Mouse (Mus musculus) midbrain, embryonic 12.5 days (tissue): ENCODE data around the gene Limk1. TPM values are rescaled to one million over a fixed set of nuclear protein-coding genes. Genes with fewer than 3 reads are reported as not detected.

Source experiments
- ATAC-seq: fragments of 200-750 bp; cut with Nextera tagmentation; 2 replicates; pipeline ENCODE4 v1.8.0; 2017; ENCODE audit warnings: low read depth, moderate TSS enrichment, moderate library complexity; ENCODE audit not compliant: low FRiP score
- H3K27ac ChIP-seq: fragments of 300-500 bp; sonication (generic); replicated peaks from 2 replicates; pipeline ENCODE4 v1.5.1; 2016; ENCODE audit warnings: mild to moderate bottlenecking
- H3K27me3 ChIP-seq: fragments of 300-500 bp; sonication (generic); 2 replicates; pipeline ENCODE4 v1.6.1; 2016; ENCODE audit warnings: mild to moderate bottlenecking
- H3K36me3 ChIP-seq: fragments of 300-500 bp; sonication (generic); 2 replicates; pipeline ENCODE4 v1.6.1; 2016
- H3K4me1 ChIP-seq: fragments of 300-500 bp; sonication (generic); 2 replicates; pipeline ENCODE4 v1.6.1; 2016
- H3K4me2 ChIP-seq: fragments of 300-500 bp; sonication (generic); replicated peaks from 2 replicates; pipeline ENCODE4 v1.6.1; 2016; ENCODE audit warnings: mild to moderate bottlenecking, moderate library complexity
- H3K4me3 ChIP-seq: fragments of 300-500 bp; sonication (generic); 2 replicates; pipeline ENCODE4 v1.5.1; 2016; ENCODE audit warnings: mild to moderate bottlenecking
- H3K9ac ChIP-seq: fragments of 300-500 bp; sonication (generic); replicated peaks from 2 replicates; pipeline ENCODE4 v1.6.1; 2016; ENCODE audit warnings: mild to moderate bottlenecking, moderate library complexity
- H3K9me3 ChIP-seq: fragments of 300-500 bp; sonication (generic); 2 replicates; pipeline ENCODE4 v1.6.1; 2016; ENCODE audit warnings: mild to moderate bottlenecking
- WGBS: fragments of 180-500 bp; shearing (Covaris S2); methylation state at CpG from one replicate; pipeline ENCODE4 v1.1.7; 2016; 5-methylcytosine and 5-hydroxymethylcytosine counted together
- polyA plus RNA-seq: library from polyadenylated mRNA; unstranded; fragments of >200 nt; fragmentation: Nextera tagmentation; extraction: Ambion mirVana; gene quantifications from 2 replicates; pipeline ENCODE4 v1.2.1, GENCODE M21; 2016

Gene Limk1
- 16.7 and 17.7 TPM in 2 replicates for polyA plus RNA-seq

- Histone ChIP-seq H3K27ac (peak within 1 kb of the TSS; percentile 88), H3K27me3 (no peaks in the 10 kb centered on the region), H3K4me3 (peak within 1 kb of the TSS; percentile 85), H3K9me3 (no peaks in the 10 kb centered on the region), H3K9ac (peak within 1 kb of the TSS; percentile 94), H3K4me1 (peaks cover 21% of the 10 kb centered on the region), H3K36me3 (peaks cover 29% of the 10 kb centered on the region), H3K4me2 (peak within 1 kb of the TSS; percentile 82)
- peak; percentile 21 for ATAC-seq
- 1% methylated on average over 52 of the region's 69 CpGs for WGBS
Observed at GRCm38 (mm10) chr5:134688086-134688717, at the start of gene Limk1. Gene Limk1 (minus strand): TSS chr5:134688598.

- no peak overlapping the region for H3K4me3 ChIP-seq
- H3K9me3 ChIP-seq: no peaks in the 10 kb centered on the region
- no peak overlapping the region for H3K4me2 ChIP-seq
- no peaks in the 10 kb centered on the region for H3K4me1 ChIP-seq
- no peak overlapping the region for H3K9ac ChIP-seq
- WGBS: 81% methylated on average over 2 of the region's 2 CpGs
- no peak for ATAC-seq
- H3K36me3 ChIP-seq: no peaks in the 10 kb centered on the region
- H3K27me3 ChIP-seq: no peaks in the 10 kb centered on the region
- no peak overlapping the region for H3K27ac ChIP-seq
Observed at GRCm38 (mm10) chr5:134734920-134735319, 46.5 kb upstream of the Limk1 start.

DNA sequence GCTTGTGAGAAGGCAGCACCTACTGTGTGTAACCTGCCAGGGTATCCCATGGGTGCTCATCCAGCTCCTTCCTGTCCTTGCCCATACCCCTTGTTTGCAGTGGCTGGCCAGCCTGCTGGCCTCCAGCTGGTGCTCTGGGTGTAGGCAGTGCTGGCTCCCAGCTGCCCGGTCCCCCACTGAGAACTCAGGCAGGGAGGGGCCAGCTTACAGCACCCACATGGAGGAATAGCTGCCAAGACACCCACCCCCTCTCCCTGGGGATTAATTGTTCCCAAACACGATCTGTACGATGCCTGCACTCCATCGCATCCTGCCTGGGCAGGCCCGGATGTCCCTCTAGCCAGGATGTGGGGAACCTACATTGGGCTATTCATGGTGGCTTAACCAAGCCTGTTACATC lies 45.7 kb upstream of the Limk1 start:
- Histone ChIP-seq H3K4me2 (no peak overlapping the region), H3K36me3 (no peaks in the 10 kb centered on the region), H3K27ac (no peak overlapping the region), H3K9me3 (no peaks in the 10 kb centered on the region), H3K9ac (no peak overlapping the region), H3K4me3 (no peak overlapping the region), H3K27me3 (no peaks in the 10 kb centered on the region), H3K4me1 (no peaks in the 10 kb centered on the region)
- ATAC-seq: no peak
- WGBS: 85% methylated on average over 5 of the region's 5 CpGs

DNA sequence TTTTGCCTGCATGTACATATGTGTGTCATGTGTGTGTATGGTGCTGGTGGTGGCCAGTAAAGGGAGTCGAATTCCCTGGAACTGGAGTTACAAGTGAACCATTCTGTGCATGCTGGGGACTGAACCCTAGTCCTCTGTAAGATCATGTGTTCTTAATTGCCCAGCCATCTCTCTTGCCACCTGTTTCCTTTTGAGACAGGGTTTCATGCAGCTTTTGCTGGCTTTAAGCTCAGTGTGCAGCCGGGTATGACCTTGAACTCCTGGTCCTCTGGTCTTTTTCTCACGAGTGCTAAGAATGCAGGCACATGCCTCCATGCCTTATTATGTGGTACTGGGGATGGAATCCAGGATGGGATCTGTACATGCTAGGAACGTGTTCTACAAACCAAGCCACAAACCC lies 44.8 kb upstream of the Limk1 start:
- H3K27me3 ChIP-seq: no peaks in the 10 kb centered on the region
- H3K4me2 ChIP-seq: no peak overlapping the region
- H3K9me3 ChIP-seq: no peaks in the 10 kb centered on the region
- no peak overlapping the region for H3K27ac ChIP-seq
- no peak overlapping the region for H3K4me3 ChIP-seq
- no peak overlapping the region for H3K9ac ChIP-seq
- WGBS: 64% methylated on average over 4 of the region's 4 CpGs
- H3K4me1 ChIP-seq: no peaks in the 10 kb centered on the region
- no peaks in the 10 kb centered on the region for H3K36me3 ChIP-seq
- ATAC-seq: no peak

- no peak overlapping the region for H3K4me3 ChIP-seq
- H3K4me2 ChIP-seq: no peak overlapping the region
- H3K4me1 ChIP-seq: no peaks in the 10 kb centered on the region
- no peaks in the 10 kb centered on the region for H3K27me3 ChIP-seq
- H3K36me3 ChIP-seq: no peaks in the 10 kb centered on the region
- H3K27ac ChIP-seq: no peak overlapping the region
- H3K9me3 ChIP-seq: no peaks in the 10 kb centered on the region
- H3K9ac ChIP-seq: no peak overlapping the region
- ATAC-seq: no peak
- 91% methylated on average over 12 of the region's 12 CpGs for WGBS
Observed at GRCm38 (mm10) chr5:134729124-134729523, 40.7 kb upstream of the Limk1 start.

DNA sequence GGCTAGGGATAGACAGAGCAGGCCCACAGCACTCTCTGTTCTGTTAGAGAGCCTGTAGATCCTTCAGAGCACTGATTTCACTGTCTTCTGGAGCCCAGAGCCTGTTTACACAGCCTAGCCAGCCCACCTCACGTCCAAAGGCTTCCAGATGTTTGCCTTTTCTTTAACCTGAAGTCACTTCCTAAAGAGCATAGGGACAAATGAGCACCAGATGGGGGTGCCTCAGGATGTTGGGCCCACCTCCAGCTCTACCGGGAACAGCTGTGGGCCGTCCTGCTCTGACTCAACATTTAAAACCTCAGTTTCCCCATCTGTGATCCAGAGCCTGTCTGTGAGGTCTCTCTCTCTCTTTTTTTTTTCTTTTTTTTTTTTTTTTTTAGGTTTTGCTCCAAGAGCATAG lies 40.1 kb upstream of the Limk1 start:
- Histone ChIP-seq H3K36me3 (no peaks in the 10 kb centered on the region), H3K4me2 (no peak overlapping the region), H3K9ac (no peak overlapping the region), H3K9me3 (no peaks in the 10 kb centered on the region), H3K4me1 (no peaks in the 10 kb centered on the region), H3K27me3 (no peaks in the 10 kb centered on the region), H3K27ac (no peak overlapping the region), H3K4me3 (no peak overlapping the region)
- no peak for ATAC-seq
- whole genome bisulfite sequencing: 66% methylated on average over 3 of the region's 3 CpGs

- Histone ChIP-seq H3K36me3 (no peaks in the 10 kb centered on the region), H3K9me3 (no peaks in the 10 kb centered on the region), H3K9ac (no peak overlapping the region), H3K4me1 (no peaks in the 10 kb centered on the region), H3K27ac (no peak overlapping the region), H3K4me3 (no peak overlapping the region), H3K4me2 (no peak overlapping the region), H3K27me3 (no peaks in the 10 kb centered on the region)
- no peak for ATAC-seq
- 79% methylated on average over 8 of the region's 8 CpGs for WGBS
Observed at GRCm38 (mm10) chr5:134727001-134727639, 38.7 kb upstream of the Limk1 start.

DNA sequence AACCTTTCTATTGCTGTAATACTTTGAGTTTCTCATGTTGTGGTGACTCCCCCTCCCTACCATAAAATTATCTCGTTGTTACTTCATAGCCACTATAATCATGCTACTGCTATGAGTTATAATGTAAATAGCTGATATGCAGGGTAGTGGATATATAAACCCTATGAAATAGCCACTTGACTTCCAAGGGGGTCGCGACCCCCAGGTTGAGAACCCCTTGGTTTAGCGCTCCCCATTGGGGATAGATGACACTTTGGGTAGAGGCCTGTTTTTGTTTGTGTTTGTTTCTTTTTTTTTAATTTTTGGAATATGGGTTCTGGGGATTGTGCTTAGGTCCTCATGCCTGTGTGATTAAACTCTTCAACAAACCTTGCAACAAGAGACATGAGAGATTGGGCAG lies 36.9 kb upstream of the Limk1 start:
- ATAC-seq: no peak
- no peak overlapping the region for H3K4me3 ChIP-seq
- no peaks in the 10 kb centered on the region for H3K36me3 ChIP-seq
- no peak overlapping the region for H3K27ac ChIP-seq
- 65% methylated on average over 4 of the region's 4 CpGs for WGBS
- no peaks in the 10 kb centered on the region for H3K27me3 ChIP-seq
- H3K9ac ChIP-seq: no peak overlapping the region
- no peaks in the 10 kb centered on the region for H3K4me1 ChIP-seq
- no peaks in the 10 kb centered on the region for H3K9me3 ChIP-seq
- no peak overlapping the region for H3K4me2 ChIP-seq

- H3K4me3 ChIP-seq: no peak overlapping the region
- H3K36me3 ChIP-seq: no peaks in the 10 kb centered on the region
- H3K27ac ChIP-seq: no peak overlapping the region
- no peak overlapping the region for H3K9ac ChIP-seq
- no peaks in the 10 kb centered on the region for H3K4me1 ChIP-seq
- no peak overlapping the region for H3K4me2 ChIP-seq
- no peaks in the 10 kb centered on the region; the same call in 1 of the 2 replicates for H3K27me3 ChIP-seq
- 72% methylated on average over 4 of the region's 4 CpGs for WGBS
- no peaks in the 10 kb centered on the region for H3K9me3 ChIP-seq
- ATAC-seq: no peak
Observed at GRCm38 (mm10) chr5:134720058-134720457, 31.7 kb upstream of the Limk1 start.

DNA sequence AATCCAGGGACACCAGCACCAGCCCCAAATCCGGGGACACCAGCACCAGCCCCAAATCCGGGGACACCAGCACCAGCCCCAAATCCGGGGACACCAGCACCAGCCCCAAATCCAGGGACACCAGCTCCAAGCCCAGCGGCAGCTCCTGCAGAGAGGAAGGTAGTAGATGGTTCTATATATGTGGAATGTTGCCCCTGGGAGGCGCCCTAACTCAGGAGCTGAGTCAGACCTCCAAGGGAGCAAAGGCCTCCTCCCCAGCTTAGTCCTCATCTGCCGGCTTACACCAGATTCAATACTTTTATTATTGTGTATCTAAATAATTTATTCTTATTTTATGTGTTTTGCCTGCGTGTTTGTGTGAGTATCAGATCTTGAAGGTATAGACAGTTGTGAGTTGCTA lies 22.7 kb upstream of the Limk1 start:
- H3K9me3 ChIP-seq: no peaks in the 10 kb centered on the region
- H3K36me3 ChIP-seq: no peaks in the 10 kb centered on the region
- no peak overlapping the region for H3K27ac ChIP-seq
- no peak overlapping the region for H3K9ac ChIP-seq
- no peak for ATAC-seq
- H3K4me1 ChIP-seq: no peaks in the 10 kb centered on the region
- no peaks in the 10 kb centered on the region; the same call in 1 of the 2 replicates for H3K27me3 ChIP-seq
- H3K4me2 ChIP-seq: no peak overlapping the region
- 65% methylated on average over 7 of the region's 7 CpGs for WGBS
- H3K4me3 ChIP-seq: no peak overlapping the region

DNA sequence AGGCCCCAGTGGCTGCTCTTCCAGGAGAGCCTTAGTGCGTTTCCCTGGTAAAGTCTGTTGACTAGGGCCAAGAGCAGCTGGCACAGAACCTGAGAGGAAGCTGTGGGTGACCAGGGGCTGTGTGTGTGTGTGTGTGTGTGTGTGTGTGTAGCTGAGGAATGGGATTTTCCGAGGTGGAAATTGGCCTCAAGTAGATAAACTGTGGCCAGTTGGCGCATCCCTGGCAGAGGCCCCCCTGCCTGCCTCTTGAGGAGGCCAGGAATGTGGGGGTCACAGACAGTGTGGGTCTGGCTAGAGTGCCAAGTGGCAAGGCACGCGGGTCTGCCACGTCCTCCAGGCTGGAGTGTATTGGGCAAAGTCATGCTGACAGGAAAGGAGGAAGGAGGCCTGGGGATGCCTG lies 20.9 kb upstream of the Limk1 start:
- no peak overlapping the region for H3K4me2 ChIP-seq
- H3K27ac ChIP-seq: no peak overlapping the region
- no peaks in the 10 kb centered on the region for H3K36me3 ChIP-seq
- no peaks in the 10 kb centered on the region for H3K9me3 ChIP-seq
- no peaks in the 10 kb centered on the region for H3K4me1 ChIP-seq
- no peak overlapping the region for H3K4me3 ChIP-seq
- H3K9ac ChIP-seq: no peak overlapping the region
- no peaks in the 10 kb centered on the region; the same call in 1 of the 2 replicates for H3K27me3 ChIP-seq
- ATAC-seq: no peak
- WGBS: 73% methylated on average over 6 of the region's 6 CpGs

- no peak overlapping the region for H3K9ac ChIP-seq
- H3K4me1 ChIP-seq: no peaks in the 10 kb centered on the region
- no peaks in the 10 kb centered on the region for H3K36me3 ChIP-seq
- H3K27ac ChIP-seq: no peak overlapping the region
- H3K27me3 ChIP-seq: peaks cover 5% of the 10 kb centered on the region; the same call in 1 of the 2 replicates
- no peak overlapping the region for H3K4me2 ChIP-seq
- ATAC-seq: peak; percentile 77
- H3K9me3 ChIP-seq: no peaks in the 10 kb centered on the region
- no peak overlapping the region for H3K4me3 ChIP-seq
Observed at GRCm38 (mm10) chr5:134704157-134704556, 15.8 kb upstream of the Limk1 start.

DNA sequence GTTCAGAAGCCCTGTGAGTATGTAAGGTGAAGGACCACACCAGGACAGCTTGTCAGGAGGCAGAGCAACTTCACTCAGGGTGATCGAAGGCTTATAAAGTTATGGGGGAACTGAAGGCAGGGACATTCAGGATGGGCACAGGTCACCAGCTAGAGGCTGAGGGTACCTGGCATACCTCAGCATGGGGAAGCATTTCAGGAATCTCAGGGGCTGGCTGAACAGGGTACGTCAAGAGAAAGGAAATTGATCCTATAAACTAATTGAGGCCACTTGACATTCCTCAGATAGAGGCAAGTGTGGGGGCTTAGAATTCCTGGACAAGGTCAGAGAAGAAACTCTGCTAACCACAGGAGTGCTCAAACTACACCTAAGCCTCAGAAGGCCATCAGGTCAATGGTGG lies 7.1 kb upstream of the Limk1 start:
- H3K4me3 ChIP-seq: no peak overlapping the region
- no peak overlapping the region for H3K4me2 ChIP-seq
- H3K27ac ChIP-seq: no peak overlapping the region
- 70% methylated on average over 2 of the region's 2 CpGs for WGBS
- H3K9ac ChIP-seq: no peak overlapping the region
- H3K36me3 ChIP-seq: no peaks in the 10 kb centered on the region
- H3K27me3 ChIP-seq: no peaks in the 10 kb centered on the region
- H3K9me3 ChIP-seq: no peaks in the 10 kb centered on the region
- ATAC-seq: no peak
- no peaks in the 10 kb centered on the region for H3K4me1 ChIP-seq
